Mouse (Mus musculus) ES-E14 (cell line): Measurements from ENCODE around the gene Rbm44. TPM values are rescaled to one million over a fixed set of nuclear protein-coding genes. Genes with fewer than 3 reads are reported as not detected.

Source experiments
- DNase-seq: peaks from one replicate; pipeline ENCODE4 v3.0.0-alpha.2; 2013; ENCODE audit warnings: low read depth, low spot score
- H3K27ac ChIP-seq: 2 replicates; pipeline ENCODE4 v1.5.1; 2012; ENCODE audit warnings: low read depth, mild to moderate bottlenecking, low read length, moderate library complexity, mixed read lengths; ENCODE audit not compliant: poor library complexity, insufficient read depth, severe bottlenecking
- H3K36me3 ChIP-seq: 2 replicates; pipeline ENCODE4 v1.6.1; 2012; ENCODE audit warnings: mild to moderate bottlenecking, low read length, moderate library complexity, mixed read lengths; ENCODE audit not compliant: control insufficient read depth, poor library complexity, insufficient read depth, severe bottlenecking
- H3K4me1 ChIP-seq, 2 experiments: fragments of 150-350 bp in 1 of 2; sonication (generic) in 1 of 2; 2 replicates each; pipeline ENCODE4 v1.6.1; 2012; ENCODE audit warnings: low read length in 2 of 2, mild to moderate bottlenecking in 1 of 2, mixed read lengths in 1 of 2; ENCODE audit not compliant: control insufficient read depth in 2 of 2, insufficient read depth in 2 of 2, poor library complexity in 1 of 2
- H3K4me3 ChIP-seq, 2 experiments: fragments of 150-350 bp in 1 of 2; sonication (generic) in 1 of 2; 2 replicates each; pipeline ENCODE4 v1.5.1; 2012; ENCODE audit warnings: low read length in 2 of 2, low read depth in 1 of 2, mild to moderate bottlenecking in 1 of 2, mixed read lengths in 1 of 2; ENCODE audit not compliant: insufficient read depth in 1 of 2, poor library complexity in 1 of 2, severe bottlenecking in 1 of 2
- H3K9ac ChIP-seq: 2 replicates; pipeline ENCODE4 v1.6.1; 2012; ENCODE audit warnings: low read depth, mild to moderate bottlenecking, low read length, mixed read lengths; ENCODE audit not compliant: poor library complexity, insufficient read depth, severe bottlenecking
- H3K9me3 ChIP-seq: fragments of 150-350 bp; sonication (generic); 2 replicates; pipeline ENCODE4 v1.6.1; 2012; ENCODE audit warnings: low read depth, mild to moderate bottlenecking, low read length; ENCODE audit not compliant: control insufficient read depth, insufficient read depth
- CHD2 ChIP-seq: IDR thresholded peaks from 2 replicates; pipeline ENCODE4 v1.6.1; 2014; ENCODE audit warnings: mild to moderate bottlenecking, low read depth, low read length, inconsistent platforms
- HCFC1 ChIP-seq: IDR thresholded peaks from 2 replicates; pipeline ENCODE4 v1.6.1; 2012; ENCODE audit warnings: low read length, inconsistent platforms, borderline replicate concordance; ENCODE audit not compliant: insufficient read depth
- MAFK ChIP-seq: IDR thresholded peaks from 2 replicates; pipeline ENCODE4 v1.6.1; 2014; ENCODE audit warnings: mild to moderate bottlenecking, low read depth, low read length, inconsistent platforms; ENCODE audit not compliant: insufficient read depth
- ZC3H11A ChIP-seq: IDR thresholded peaks from 2 replicates; pipeline ENCODE4 v1.6.1; 2012; ENCODE audit warnings: low read depth, mild to moderate bottlenecking, inconsistent platforms, low read length, borderline replicate concordance
- ZNF384 ChIP-seq: IDR thresholded peaks from 2 replicates; pipeline ENCODE4 v1.6.1; 2012; ENCODE audit warnings: low read depth, low read length, inconsistent platforms
- in situ Hi-C, 2 experiments: fragments of 600-800 bp; cut with MboI; formaldehyde crosslinking; loops; one replicate each; pipeline ENCODE4 v1.15.1; 2025; ENCODE audit warnings: low sequenced_read_pairs in 2 of 2, inconsistent platforms in 1 of 2; ENCODE audit not compliant: unreplicated experiment in 2 of 2
- total RNA-seq: library from RNA; depleted of rRNA; stranded (reverse); fragments of 300-350 nt; gene quantifications from 2 replicates; pipeline ENCODE4 v1.2.3, GENCODE M21; 2012

Rbm44 gene
- total RNA-seq, 1 experiment = 3.6 TPM

GRCm38 (mm10) chr1:91215264-91215663 is 70.4 kb downstream of the Rbm44 start:
- Histone ChIP-seq H3K9ac (no peak overlapping the region), H3K9me3 (no peaks in the 10 kb centered on the region), H3K4me1 (no peaks in the 10 kb centered on the region), H3K36me3 (no peaks in the 10 kb centered on the region), H3K4me3 (no peak overlapping the region), H3K27ac (no peak overlapping the region)
- TF ChIP-seq MAFK (no peak), CHD2 (no peak), HCFC1 (no peak), ZC3H11A (no peak), ZNF384 (no peak)
- DNase-seq = no peak
- in situ Hi-C loops = no loop called here

- TF ChIP-seq HCFC1 (no peak), MAFK (no peak), ZC3H11A (no peak), CHD2 (no peak), ZNF384 (no peak)
- Histone ChIP-seq H3K4me1 (no peaks in the 10 kb centered on the region), H3K27ac (no peak overlapping the region), H3K9ac (no peak overlapping the region), H3K9me3 (no peaks in the 10 kb centered on the region), H3K36me3 (no peaks in the 10 kb centered on the region), H3K4me3 (no peak overlapping the region)
- DNase-seq = no peak
- in situ Hi-C loops = no loop called here
Measured at GRCm38 (mm10) chr1:91215981-91216380, 71.1 kb downstream of the Rbm44 start.

- Histone ChIP-seq H3K36me3 (no peaks in the 10 kb centered on the region), H3K9ac (no peak overlapping the region), H3K9me3 (no peaks in the 10 kb centered on the region), H3K4me1 (no peaks in the 10 kb centered on the region), H3K4me3 (no peak overlapping the region), H3K27ac (no peak overlapping the region)
- in situ Hi-C loops = no loop called here
- TF ChIP-seq ZNF384 (no peak), HCFC1 (no peak), ZC3H11A (no peak), MAFK (no peak), CHD2 (no peak)
- no peak for DNase-seq
Measured at GRCm38 (mm10) chr1:91216504-91217267, 71.8 kb downstream of the Rbm44 start.

- no peak for DNase-seq
- H3K4me3 ChIP-seq = no peak overlapping the region
- H3K36me3 ChIP-seq = no peaks in the 10 kb centered on the region
- H3K9ac ChIP-seq = no peak overlapping the region
- in situ Hi-C loops = no loop called here
- no peaks in the 10 kb centered on the region for H3K9me3 ChIP-seq
- H3K4me1 ChIP-seq = no peaks in the 10 kb centered on the region
- TF ChIP-seq ZNF384 = no peak
- no peak for TF ChIP-seq MAFK
- TF ChIP-seq ZC3H11A = no peak
- TF ChIP-seq CHD2 = no peak
- TF ChIP-seq HCFC1 = no peak
- H3K27ac ChIP-seq = no peak overlapping the region
Measured at GRCm38 (mm10) chr1:91219641-91220321, 74.9 kb downstream of the Rbm44 start.
